Mouse (Mus musculus) myocyte (in vitro differentiated cells): ENCODE measurements around the gene Fam193b.
A peak's percentile ranks its signal among the peaks of the same experiment; 100 is the strongest.

ENCODE experiments used
- MYOD1 ChIP-seq, 3 experiments: IDR thresholded peaks; one replicate each; pipeline ENCODE4 v1.6.1; 2011; ENCODE audit warnings: control low read depth in 2 of 3, low read depth in 2 of 3, mild to moderate bottlenecking in 2 of 3, moderate library complexity in 1 of 3; ENCODE audit not compliant: insufficient read length in 2 of 3, control insufficient read depth in 1 of 3
- MYOG ChIP-seq, 3 experiments: IDR thresholded peaks; one replicate each; pipeline ENCODE4 v1.6.1; 2011; ENCODE audit warnings: control low read depth in 2 of 3, low read depth in 2 of 3, mild to moderate bottlenecking in 2 of 3; ENCODE audit not compliant: insufficient read length in 2 of 3, control insufficient read depth in 1 of 3, insufficient read depth in 1 of 3
- POLR2A ChIP-seq: IDR thresholded peaks from one replicate; pipeline ENCODE4 v1.6.1; 2011; ENCODE audit warnings: low read depth, mild to moderate bottlenecking, control low read depth, moderate library complexity; ENCODE audit not compliant: insufficient read length
- POLR2AphosphoS2 ChIP-seq: IDR thresholded peaks from one replicate; pipeline ENCODE4 v1.6.1; 2011; ENCODE audit warnings: low read depth, control low read depth; ENCODE audit not compliant: insufficient read length
- USF1 ChIP-seq: IDR thresholded peaks from one replicate; pipeline ENCODE4 v1.6.1; 2011; ENCODE audit warnings: low read depth, mild to moderate bottlenecking, control low read depth, moderate library complexity

GRCm38 (mm10) chr13:55498906-55499305 lies 72.0 kb downstream of the Fam193b start:
- TF ChIP-seq USF1: no peak
- peak; percentile 29 for TF ChIP-seq POLR2AphosphoS2
- TF ChIP-seq POLR2A: no peak
- TF ChIP-seq MYOG (IDR thresholded peaks at IDR 0.05; ENCODE audit: control insufficient read depth in 1 of 3, insufficient read depth in 1 of 3, insufficient read length in 2 of 3, low read depth in 2 of 3): no peak
- TF ChIP-seq MYOD1 (IDR thresholded peaks at IDR 0.05; ENCODE audit: control insufficient read depth in 1 of 3, insufficient read length in 2 of 3, low read depth in 2 of 3): no peak
